Mouse (Mus musculus): Measurements from ENCODE around the gene Fcrla. TPM values are rescaled to one million over a fixed set of nuclear protein-coding genes. Genes with fewer than 3 reads are reported as not detected.

The Fcrla gene
- total and polyA plus RNA-seq, 3 experiments, result 10.6 to 30.6 (median 17.7) TPM

DNA sequence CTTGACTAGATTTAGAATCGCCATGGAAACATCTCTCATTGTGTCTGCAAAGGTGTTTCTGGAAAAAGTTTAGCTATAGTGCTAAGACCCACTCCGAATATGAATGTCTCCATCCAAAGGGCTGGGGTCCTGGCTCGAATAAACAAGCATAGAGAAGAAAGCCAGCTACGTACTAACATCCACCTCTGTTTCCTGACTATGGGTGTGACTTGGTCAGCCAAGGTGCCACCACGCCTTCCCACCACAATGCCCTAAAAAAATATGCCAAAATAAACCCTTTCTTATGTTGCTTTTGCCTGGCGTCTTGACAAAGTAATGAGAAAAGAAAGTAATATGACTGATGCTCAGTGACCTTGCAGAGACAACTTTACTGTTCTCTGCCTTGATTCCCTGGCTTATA is 45.1 kb upstream of the Fcrla start:
- Histone ChIP-seq H3K27ac (ENCODE audit: insufficient read depth, low read depth) (no peak overlapping the region), H3K9ac (ENCODE audit: insufficient read depth, low read depth) (no peak overlapping the region), H3K4me2 (ENCODE audit: insufficient read depth, low read depth, poor library complexity, severe bottlenecking) (no peak overlapping the region), H3K4me1 (ENCODE audit: control insufficient read depth in 1 of 2, insufficient read depth in 2 of 2) (peaks cover 12 to 49% of the 10 kb centered on the region in 2 experiments), H3K9me3 (replicated peaks; ENCODE audit: low read length) (peaks cover 7% of the 10 kb centered on the region), H3K4me3 (replicated peaks in 1 of 3; ENCODE audit: low read depth in 2 of 3, low read length in 2 of 3, poor library complexity in 1 of 3) (no peak overlapping the region), H3K36me3 (replicated peaks in 1 of 2; ENCODE audit: control insufficient read depth in 1 of 2, insufficient read depth in 1 of 2, low read length in 1 of 2) (peaks cover 10 to 35% of the 10 kb centered on the region in 2 experiments), H3K79me2 (replicated peaks; ENCODE audit: control insufficient read depth, extremely low read depth, insufficient read depth, poor library complexity, severe bottlenecking) (no peaks in the 10 kb centered on the region; the same call in 1 of the 2 replicates), H3K27me3 (replicated peaks) (no peaks in the 10 kb centered on the region)
- in situ Hi-C loops (cut with MboI; ENCODE audit: low pct_ligation_motif_present, low pct_unique_long_range_greater_than_20kb, low sequenced_read_pairs), result no loop called here
- dilution Hi-C loops (cut with MboI; ENCODE audit: extremely low pct_ligation_motif_present, extremely low pct_unique_long_range_greater_than_20kb, low sequenced_read_pairs), result no loop called here
- DNase-seq (ENCODE audit: extremely low read depth), result no peak
- no peak for TF ChIP-seq POLR2AphosphoS2 (IDR thresholded peaks at IDR 0.05; ENCODE audit: low read depth, low read length)

DNA sequence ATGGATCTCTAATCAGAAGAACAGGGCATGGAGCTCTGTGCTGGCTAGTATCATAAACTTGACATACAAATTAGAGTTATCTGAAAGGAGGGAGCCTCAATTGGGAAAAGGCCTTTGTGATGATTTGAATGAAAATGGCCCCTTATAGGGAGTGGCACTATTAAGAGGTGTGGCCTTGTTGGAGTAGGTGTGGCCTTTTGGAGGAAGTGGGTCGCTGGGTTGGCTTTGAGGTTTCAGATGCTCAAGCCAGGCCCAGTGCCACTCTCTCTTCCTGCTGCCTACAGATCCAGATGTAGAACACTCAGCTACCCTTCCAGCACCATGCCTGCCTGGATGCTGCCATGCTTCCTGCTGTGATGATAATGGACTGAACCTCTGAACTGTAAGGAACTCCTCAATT is 41.2 kb upstream of the Fcrla start:
- no peak overlapping the region for H3K9ac ChIP-seq (ENCODE audit: insufficient read depth, low read depth)
- H3K9me3 ChIP-seq (replicated peaks; ENCODE audit: low read length), result peaks cover 7% of the 10 kb centered on the region
- H3K36me3 ChIP-seq (replicated peaks in 1 of 2; ENCODE audit: control insufficient read depth in 1 of 2, insufficient read depth in 1 of 2, low read length in 1 of 2), result peaks cover 31 to 72% of the 10 kb centered on the region in 2 experiments
- no peak for TF ChIP-seq BHLHE40 (IDR thresholded peaks at IDR 0.05; ENCODE audit: low read depth, low read length)
- no peak for TF ChIP-seq KAT2A (IDR thresholded peaks at IDR 0.05; ENCODE audit: insufficient replicate concordance, low read length)
- no peaks in the 10 kb centered on the region for H3K27me3 ChIP-seq (replicated peaks)
- no peaks in the 10 kb centered on the region for H3K79me2 ChIP-seq (replicated peaks; ENCODE audit: control insufficient read depth, extremely low read depth, insufficient read depth, poor library complexity, severe bottlenecking)
- H3K27ac ChIP-seq (ENCODE audit: insufficient read depth, low read depth), result no peak overlapping the region
- no peak overlapping the region for H3K4me3 ChIP-seq (replicated peaks in 1 of 3; ENCODE audit: low read depth in 2 of 3, low read length in 2 of 3, poor library complexity in 1 of 3)
- in situ Hi-C loops (cut with MboI; ENCODE audit: low pct_ligation_motif_present, low pct_unique_long_range_greater_than_20kb, low sequenced_read_pairs) (no loop called here), dilution Hi-C loops (cut with MboI; ENCODE audit: extremely low pct_ligation_motif_present, extremely low pct_unique_long_range_greater_than_20kb, low sequenced_read_pairs) (no loop called here)
- H3K4me2 ChIP-seq (ENCODE audit: insufficient read depth, low read depth, poor library complexity, severe bottlenecking), result no peak overlapping the region
- H3K4me1 ChIP-seq (ENCODE audit: control insufficient read depth in 1 of 2, insufficient read depth in 2 of 2), result peaks cover 5 to 19% of the 10 kb centered on the region in 2 experiments
- DNase-seq (ENCODE audit: extremely low read depth), result no peak

DNA sequence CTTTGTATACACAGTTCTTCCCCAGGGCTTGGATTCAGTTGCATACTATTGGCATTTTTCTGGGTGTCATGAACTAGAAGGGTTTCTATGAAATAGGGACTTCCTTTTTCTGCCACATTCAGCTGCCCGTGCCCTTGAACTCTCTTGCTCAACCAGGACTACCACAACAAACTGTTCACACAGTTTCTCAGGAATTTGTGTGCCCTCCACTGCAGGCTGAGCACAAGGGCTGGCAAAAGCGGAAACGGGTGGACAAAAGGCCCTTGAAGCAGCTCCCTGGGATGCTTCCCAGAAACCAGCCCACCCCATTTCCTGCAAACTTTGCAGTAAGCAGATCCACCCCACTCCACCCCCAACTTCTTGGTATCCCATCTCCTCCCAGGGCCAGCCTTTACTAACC is 40.2 kb upstream of the Fcrla start:
- no peak overlapping the region for H3K9ac ChIP-seq (ENCODE audit: insufficient read depth, low read depth)
- H3K4me2 ChIP-seq (ENCODE audit: insufficient read depth, low read depth, poor library complexity, severe bottlenecking), result no peak overlapping the region
- no peaks in the 10 kb centered on the region for H3K79me2 ChIP-seq (replicated peaks; ENCODE audit: control insufficient read depth, extremely low read depth, insufficient read depth, poor library complexity, severe bottlenecking)
- H3K4me3 ChIP-seq (replicated peaks in 1 of 3; ENCODE audit: low read depth in 2 of 3, low read length in 2 of 3, poor library complexity in 1 of 3), result no peak overlapping the region
- peaks cover 0 to 10% of the 10 kb centered on the region in 2 experiments; a peak in 1 of 4 replicates for H3K4me1 ChIP-seq (ENCODE audit: control insufficient read depth in 1 of 2, insufficient read depth in 2 of 2)
- in situ Hi-C loops (cut with MboI; ENCODE audit: low pct_ligation_motif_present, low pct_unique_long_range_greater_than_20kb, low sequenced_read_pairs) (no loop called here), dilution Hi-C loops (cut with MboI; ENCODE audit: extremely low pct_ligation_motif_present, extremely low pct_unique_long_range_greater_than_20kb, low sequenced_read_pairs) (no loop called here)
- peaks cover 31 to 81% of the 10 kb centered on the region in 2 experiments for H3K36me3 ChIP-seq (replicated peaks in 1 of 2; ENCODE audit: control insufficient read depth in 1 of 2, insufficient read depth in 1 of 2, low read length in 1 of 2)
- H3K27me3 ChIP-seq (replicated peaks), result no peaks in the 10 kb centered on the region
- DNase-seq (ENCODE audit: extremely low read depth), result no peak
- TF ChIP-seq NELFE (IDR thresholded peaks at IDR 0.05; ENCODE audit: low read depth, low read length) (no peak), MXI1 (IDR thresholded peaks at IDR 0.05; ENCODE audit: low read depth, low read length) (no peak), ZKSCAN1 (IDR thresholded peaks at IDR 0.05; ENCODE audit: borderline replicate concordance, low read depth, low read length) (no peak), ZMIZ1 (IDR thresholded peaks at IDR 0.05; ENCODE audit: low read depth, low read length) (no peak), POLR2AphosphoS2 (IDR thresholded peaks at IDR 0.05; ENCODE audit: low read depth, low read length) (no peak), ETS1 (conservative IDR thresholded peaks at IDR 0.05; ENCODE audit: low read depth, low read length) (no peak), USF1 (IDR thresholded peaks at IDR 0.05; ENCODE audit: low read depth, low read length) (no peak)
- peaks cover 7% of the 10 kb centered on the region for H3K9me3 ChIP-seq (replicated peaks; ENCODE audit: low read length)
- no peak overlapping the region for H3K27ac ChIP-seq (ENCODE audit: insufficient read depth, low read depth)
